Mouse (Mus musculus): Measurements from ENCODE around the gene Rdh5. TPM values are rescaled to one million over a fixed set of nuclear protein-coding genes. Genes with fewer than 3 reads are reported as not detected.

Rdh5 gene
- polyA plus RNA-seq, 1 experiment, result 21.7 TPM

DNA sequence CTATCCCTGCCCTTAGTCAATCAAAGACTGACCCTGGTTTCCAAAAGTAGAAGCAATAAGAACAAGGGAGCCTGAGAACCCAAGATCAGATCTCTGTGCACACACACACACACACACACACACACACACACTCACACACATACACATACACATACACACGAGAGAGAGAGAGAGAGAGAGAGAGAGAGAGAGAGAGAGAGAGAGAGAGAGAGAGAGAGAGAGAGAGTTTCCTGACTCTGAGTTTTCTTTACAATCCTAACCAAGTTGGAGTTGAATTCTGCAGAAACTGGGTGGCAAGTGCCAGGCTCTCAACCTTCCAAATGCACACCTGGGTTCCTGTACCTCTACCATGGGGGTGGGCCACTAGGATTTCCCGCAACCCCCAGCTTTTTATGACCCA lies 32.8 kb downstream of the Rdh5 start:
- no peak for DNase-seq (ENCODE audit: low read depth)
- TF ChIP-seq CTCF (IDR thresholded peaks at IDR 0.05; ENCODE audit: borderline replicate concordance, extremely low read depth, insufficient read depth, insufficient read length) (no peak), POLR2A (IDR thresholded peaks at IDR 0.05; ENCODE audit: borderline replicate concordance, extremely low read depth, insufficient read depth, insufficient read length, poor library complexity, severe bottlenecking) (no peak)

DNA sequence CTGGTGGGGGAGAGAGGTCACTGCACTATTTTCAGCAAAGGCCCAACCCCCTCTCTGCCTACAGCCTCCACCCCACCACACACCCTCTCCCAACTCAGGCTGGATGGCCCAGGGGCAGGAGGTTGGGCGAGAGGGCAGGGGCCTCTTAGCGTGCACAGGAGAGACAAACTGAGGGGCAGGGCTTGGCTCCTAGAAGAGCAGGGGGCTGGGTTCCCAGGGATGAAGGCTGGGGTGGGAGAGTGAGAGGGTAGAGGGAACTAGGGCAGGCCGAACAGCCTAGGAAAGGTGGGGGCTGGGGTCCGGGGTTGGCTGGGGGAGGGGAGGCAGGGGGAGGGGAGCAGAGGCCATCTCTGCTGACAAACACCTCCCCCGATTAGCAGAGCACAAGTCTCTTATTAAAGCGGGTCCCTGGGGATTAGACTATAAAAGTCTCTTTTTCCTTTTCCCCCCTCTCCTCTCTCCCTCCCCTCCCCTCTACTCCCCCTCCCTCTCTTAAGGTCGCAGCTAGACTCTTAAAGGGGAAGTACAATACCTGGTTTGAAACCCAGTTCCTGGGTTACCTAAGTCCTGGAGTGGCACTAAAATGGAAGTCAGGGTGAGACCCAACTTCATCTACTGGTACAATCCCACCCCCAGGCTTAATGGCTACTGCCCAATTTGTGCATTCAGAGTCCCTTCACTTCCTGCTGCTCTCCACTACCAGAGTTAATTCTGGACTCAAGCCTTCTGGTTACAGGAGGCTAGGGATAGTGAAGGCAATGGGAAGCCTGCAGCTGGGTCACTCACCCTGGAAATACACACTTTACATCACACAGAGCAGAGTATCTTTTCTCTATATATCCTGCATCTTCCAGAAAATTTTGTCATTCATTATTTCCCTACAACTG lies 33.5 kb downstream of the Rdh5 start:
- peak; percentile 88 for DNase-seq (ENCODE audit: low read depth)
- TF ChIP-seq CTCF (IDR thresholded peaks at IDR 0.05; ENCODE audit: borderline replicate concordance, extremely low read depth, insufficient read depth, insufficient read length), result no peak
- TF ChIP-seq POLR2A (IDR thresholded peaks at IDR 0.05; ENCODE audit: borderline replicate concordance, extremely low read depth, insufficient read depth, insufficient read length, poor library complexity, severe bottlenecking), result no peak

DNA sequence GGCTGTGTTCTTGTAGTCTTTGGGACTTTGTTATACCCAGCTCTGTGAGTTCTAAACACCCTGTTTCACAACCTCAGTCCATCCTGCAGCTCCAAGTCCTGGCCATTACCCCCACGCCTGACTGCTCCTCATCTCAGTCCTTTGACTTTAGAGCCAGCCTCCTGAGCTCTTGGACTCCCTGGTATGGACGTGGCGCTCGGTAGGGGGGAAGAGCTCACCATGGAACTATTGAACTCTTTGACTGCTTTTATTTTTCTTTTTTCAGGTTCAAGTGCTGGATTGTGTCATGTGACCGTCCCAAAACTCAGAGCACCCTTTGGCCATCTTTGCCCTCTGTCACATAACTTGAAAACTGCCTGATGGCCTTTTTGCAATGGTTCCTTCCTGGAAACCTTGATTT lies 40.6 kb downstream of the Rdh5 start:
- TF ChIP-seq POLR2A (IDR thresholded peaks at IDR 0.05; ENCODE audit: borderline replicate concordance, extremely low read depth, insufficient read depth, insufficient read length, poor library complexity, severe bottlenecking) (no peak), CTCF (IDR thresholded peaks at IDR 0.05; ENCODE audit: borderline replicate concordance, extremely low read depth, insufficient read depth, insufficient read length) (no peak)
- no peak for DNase-seq (ENCODE audit: low read depth)

DNA sequence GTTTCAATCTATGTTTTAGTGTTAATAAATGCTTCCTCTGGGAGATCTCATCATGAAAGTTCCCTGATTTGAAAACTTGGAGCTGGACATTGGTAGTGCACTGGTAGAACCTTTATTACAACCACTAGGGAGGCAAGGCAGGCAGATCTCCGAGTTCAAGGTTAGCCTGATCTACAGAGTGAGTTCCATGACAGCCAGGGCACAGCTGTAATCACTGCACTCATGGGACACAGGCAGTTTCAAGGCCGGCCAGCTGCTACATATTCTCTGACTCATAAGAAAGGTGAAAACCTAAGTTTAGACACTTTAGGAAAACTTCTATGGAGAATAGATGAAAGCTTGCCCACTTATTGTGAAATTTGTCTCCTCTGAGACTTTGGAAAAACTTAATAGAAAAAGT lies 43.9 kb downstream of the Rdh5 start:
- DNase-seq (ENCODE audit: low read depth), result no peak
- no peak for TF ChIP-seq POLR2A (IDR thresholded peaks at IDR 0.05; ENCODE audit: borderline replicate concordance, extremely low read depth, insufficient read depth, insufficient read length, poor library complexity, severe bottlenecking)
- no peak for TF ChIP-seq CTCF (IDR thresholded peaks at IDR 0.05; ENCODE audit: borderline replicate concordance, extremely low read depth, insufficient read depth, insufficient read length)

DNA sequence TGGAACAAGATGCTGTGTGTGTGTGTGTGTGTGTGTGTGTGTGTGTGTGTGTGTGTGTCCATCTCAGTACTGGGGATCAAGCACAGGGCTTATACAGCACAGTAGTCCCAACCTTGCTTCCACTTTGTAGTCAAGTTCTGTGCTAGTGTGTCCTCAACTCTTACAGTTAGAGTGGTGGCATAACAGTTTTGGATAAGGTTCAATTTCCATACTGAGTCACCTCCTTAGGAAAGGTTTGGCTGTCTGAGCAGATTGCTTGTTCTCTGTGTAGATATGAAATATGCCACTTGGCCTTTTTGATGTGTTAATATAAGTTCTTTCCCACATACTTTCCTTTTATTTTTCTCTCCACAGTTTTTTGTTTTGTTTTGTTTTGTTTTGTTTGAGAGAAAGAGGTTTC lies 44.4 kb downstream of the Rdh5 start:
- DNase-seq (ENCODE audit: low read depth), result no peak
- TF ChIP-seq CTCF (IDR thresholded peaks at IDR 0.05; ENCODE audit: borderline replicate concordance, extremely low read depth, insufficient read depth, insufficient read length), result no peak
- no peak for TF ChIP-seq POLR2A (IDR thresholded peaks at IDR 0.05; ENCODE audit: borderline replicate concordance, extremely low read depth, insufficient read depth, insufficient read length, poor library complexity, severe bottlenecking)

DNA sequence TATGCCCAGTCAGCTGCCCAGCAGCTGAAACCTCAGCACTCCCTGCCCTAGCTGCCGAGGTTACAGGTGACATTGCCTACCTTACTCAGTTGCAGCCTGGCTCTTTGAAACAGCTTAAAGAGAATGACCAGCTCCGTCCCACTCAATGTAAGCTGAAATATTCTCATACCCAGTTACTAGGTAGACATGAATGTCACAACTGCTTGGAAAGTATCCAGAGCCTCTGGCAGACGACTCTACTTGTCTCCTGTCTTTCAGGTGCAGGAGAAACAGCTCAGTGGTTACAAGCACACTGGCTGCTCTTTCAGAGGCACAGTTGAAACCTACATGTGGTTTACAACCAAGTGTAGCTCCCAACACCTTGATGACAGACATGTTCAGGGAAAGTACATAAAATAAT lies 52.3 kb downstream of the Rdh5 start:
- DNase-seq (ENCODE audit: low read depth), result no peak
- TF ChIP-seq POLR2A (IDR thresholded peaks at IDR 0.05; ENCODE audit: borderline replicate concordance, extremely low read depth, insufficient read depth, insufficient read length, poor library complexity, severe bottlenecking), result no peak
- TF ChIP-seq CTCF (IDR thresholded peaks at IDR 0.05; ENCODE audit: borderline replicate concordance, extremely low read depth, insufficient read depth, insufficient read length), result no peak

DNA sequence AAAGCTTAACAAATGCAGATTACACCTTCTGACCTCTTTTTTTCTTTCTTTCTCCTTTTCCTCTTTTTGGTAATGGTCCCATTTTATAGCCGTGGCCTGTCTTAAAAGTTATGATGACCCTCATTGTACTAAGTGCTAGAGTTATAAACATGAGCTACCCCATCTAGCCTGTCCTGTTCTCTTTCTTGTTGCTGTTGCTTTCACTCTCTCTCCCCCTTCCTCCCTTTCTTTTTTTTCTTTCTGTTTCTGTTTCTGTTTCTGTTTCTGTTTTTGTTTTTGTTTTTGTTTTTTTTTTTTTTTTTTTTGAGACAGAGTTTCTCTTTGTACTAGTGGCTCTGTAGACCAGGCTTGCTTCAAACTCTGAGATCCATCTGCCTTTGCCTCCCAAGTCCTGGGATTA lies 56.2 kb downstream of the Rdh5 start:
- DNase-seq (ENCODE audit: low read depth), result no peak

DNA sequence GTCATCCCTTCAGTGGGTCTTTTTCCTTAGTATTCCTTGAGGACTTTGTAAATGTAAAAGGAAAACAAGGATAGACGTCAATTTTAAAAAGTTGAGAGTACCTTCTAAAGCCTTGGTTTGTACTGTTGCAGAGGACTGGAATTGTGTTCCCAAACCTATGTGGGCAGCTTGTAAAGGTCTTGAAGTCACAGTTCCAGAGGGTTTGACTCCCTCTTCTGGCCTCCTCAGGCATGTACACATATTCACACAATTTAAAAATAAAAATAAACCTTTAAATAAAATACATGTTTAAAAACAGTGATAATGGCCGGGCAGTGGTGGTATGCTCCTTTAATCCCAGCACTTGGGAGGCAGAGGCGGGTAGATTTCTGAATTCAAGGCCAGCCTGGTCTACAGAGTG lies 56.6 kb downstream of the Rdh5 start:
- TF ChIP-seq CTCF (IDR thresholded peaks at IDR 0.05; ENCODE audit: borderline replicate concordance, extremely low read depth, insufficient read depth, insufficient read length), result no peak
- no peak for TF ChIP-seq POLR2A (IDR thresholded peaks at IDR 0.05; ENCODE audit: borderline replicate concordance, extremely low read depth, insufficient read depth, insufficient read length, poor library complexity, severe bottlenecking)
- DNase-seq (ENCODE audit: low read depth), result no peak

More for the DNA sequence above, 56.2 kb downstream of the Rdh5 start:
- no peak for TF ChIP-seq CTCF (IDR thresholded peaks at IDR 0.05; ENCODE audit: borderline replicate concordance, extremely low read depth, insufficient read depth, insufficient read length)
- no peak for TF ChIP-seq POLR2A (IDR thresholded peaks at IDR 0.05; ENCODE audit: borderline replicate concordance, extremely low read depth, insufficient read depth, insufficient read length, poor library complexity, severe bottlenecking)

Other genes starting within 250 kb of the Rdh5 start
- gene Suox, start 248.8 kb downstream of the Rdh5 start, polyA plus RNA-seq (2012; rRNA removed), result 10.8 and 11.4 TPM in 2 replicates
- gene Rab5b, start 226.6 kb downstream of the Rdh5 start, polyA plus RNA-seq (2012; rRNA removed), result 108 and 116 TPM in 2 replicates
- gene Pmel, start 218.7 kb downstream of the Rdh5 start, polyA plus RNA-seq (2012; rRNA removed), result 1.1 and 1.5 TPM in 2 replicates
- gene Cdk2, start 217.9 kb downstream of the Rdh5 start, polyA plus RNA-seq (2012; rRNA removed), result 22.5 and 42.4 TPM in 2 replicates
- gene Dgka, start 178.0 kb downstream of the Rdh5 start, polyA plus RNA-seq (2012; rRNA removed), result 8.6 and 8.8 TPM in 2 replicates
- gene Pym1, start 175.0 kb downstream of the Rdh5 start, polyA plus RNA-seq (2012; rRNA removed), result 58.2 and 65.4 TPM in 2 replicates
- 0.54 and 0.77 TPM in 2 replicates for gene Mmp19, start 132.0 kb downstream of the Rdh5 start, polyA plus RNA-seq (2012; rRNA removed)
- 18.6 and 30.5 TPM in 2 replicates for gene Dnajc14, start 118.8 kb downstream of the Rdh5 start, polyA plus RNA-seq (2012; rRNA removed)
- gene Tmem198b, start 118.5 kb downstream of the Rdh5 start, polyA plus RNA-seq (2012; rRNA removed), result 24.2 and 29.0 TPM in 2 replicates
- 79.6 and 82.0 TPM in 2 replicates for gene Sarnp, start 105.6 kb downstream of the Rdh5 start, polyA plus RNA-seq (2012; rRNA removed)
- 22.6 and 33.7 TPM in 2 replicates for gene Ormdl2, start 101.2 kb downstream of the Rdh5 start, polyA plus RNA-seq (2012; rRNA removed)
- gene Gdf11, start 31.2 kb downstream of the Rdh5 start, polyA plus RNA-seq (2012; rRNA removed), result 10.1 and 17.4 TPM in 2 replicates
- 59.6 and 74.0 TPM in 2 replicates for gene Cd63, start 21.9 kb downstream of the Rdh5 start, polyA plus RNA-seq (2012; rRNA removed)
- gene Bloc1s1, start 1.1 kb upstream of the Rdh5 start, polyA plus RNA-seq (2012; rRNA removed), result 269 and 298 TPM in 2 replicates
- 5.8 and 7.1 TPM in 2 replicates for gene Itga7, start 10.9 kb upstream of the Rdh5 start, polyA plus RNA-seq (2012; rRNA removed)
- 0.08 TPM in 1 of 2 replicates, not detected in the other for gene Mettl7b, start 38.1 kb upstream of the Rdh5 start, polyA plus RNA-seq (2012; rRNA removed)
- not detected in 2 replicates for gene Olfr9, start 66.5 kb upstream of the Rdh5 start, polyA plus RNA-seq (2012; rRNA removed)
- not detected in 2 replicates for gene Olfr763, start 87.9 kb upstream of the Rdh5 start, polyA plus RNA-seq (2012; rRNA removed)
- gene Olfr764-ps1, start 117.0 kb upstream of the Rdh5 start, polyA plus RNA-seq (2012; rRNA removed), result not detected in 2 replicates
- not detected in 2 replicates for gene Olfr765, start 127.1 kb upstream of the Rdh5 start, polyA plus RNA-seq (2012; rRNA removed)
- not detected in 2 replicates for gene Olfr766-ps1, start 146.1 kb upstream of the Rdh5 start, polyA plus RNA-seq (2012; rRNA removed)
- gene Olfr767, start 160.0 kb upstream of the Rdh5 start, polyA plus RNA-seq (2012; rRNA removed), result not detected in 2 replicates
- not detected in 2 replicates for gene Olfr768, start 176.5 kb upstream of the Rdh5 start, polyA plus RNA-seq (2012; rRNA removed)
- gene Olfr769, start 195.0 kb upstream of the Rdh5 start, polyA plus RNA-seq (2012; rRNA removed), result not detected in 2 replicates
- gene Olfr770, start 216.1 kb upstream of the Rdh5 start, polyA plus RNA-seq (2012; rRNA removed), result not detected in 2 replicates
- gene Olfr771, start 241.9 kb upstream of the Rdh5 start, polyA plus RNA-seq (2012; rRNA removed), result not detected in 2 replicates

All from brain, embryonic 14.5 days (tissue).